Mouse (Mus musculus) embryo, embryonic 9.5 days (tissue): ENCODE results near the gene Tead3.

ENCODE experiments used
- DNase-seq: peaks from one replicate; pipeline ENCODE4 v3.0.0-alpha.2; 2017; ENCODE audit errors: extremely low spot score

The Tead3 gene

GRCm38 (mm10) chr17:28350466-28351352, at the start of gene Tead3:
Tead3 (minus strand) TSS chr17:28350817.
- DNase-seq: peak; percentile 96

- DNase-seq: no peak
Measured at GRCm38 (mm10) chr17:28394994-28395393, 44.4 kb upstream of the Tead3 start.

DNA sequence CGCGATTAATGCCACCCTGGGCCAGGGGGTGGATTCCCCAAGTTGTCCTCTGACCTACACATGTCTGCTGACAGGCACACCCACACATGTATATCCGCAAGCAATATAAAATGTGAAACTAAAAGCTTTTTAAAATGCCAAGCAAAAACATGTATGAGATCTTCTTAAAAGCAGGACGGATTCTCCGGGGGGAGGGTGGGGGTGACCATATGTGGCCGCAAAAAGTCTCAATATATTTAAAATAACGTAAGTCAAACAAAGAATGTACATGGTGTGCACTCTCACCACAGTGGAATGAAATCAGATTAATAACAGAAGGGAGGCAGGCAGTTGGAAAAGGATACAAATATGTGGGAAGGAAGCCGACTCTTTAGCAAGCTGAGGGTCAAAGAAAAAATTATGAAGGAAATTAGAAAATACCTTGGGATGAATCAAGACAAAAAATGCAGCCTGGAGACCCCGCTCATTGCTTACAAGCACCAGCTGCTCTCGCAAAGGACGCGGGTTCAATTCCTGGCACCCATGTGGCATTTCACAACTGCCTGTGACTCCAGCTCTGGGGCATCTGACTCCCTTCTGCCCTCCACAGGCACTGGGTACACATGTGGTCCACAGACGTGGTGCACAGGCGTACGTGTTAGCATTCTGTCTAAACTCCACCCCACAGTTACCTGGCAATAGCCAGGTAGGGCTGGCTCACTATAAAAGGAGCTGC, 43.6 kb upstream of the Tead3 start:
- no peak for DNase-seq

DNA sequence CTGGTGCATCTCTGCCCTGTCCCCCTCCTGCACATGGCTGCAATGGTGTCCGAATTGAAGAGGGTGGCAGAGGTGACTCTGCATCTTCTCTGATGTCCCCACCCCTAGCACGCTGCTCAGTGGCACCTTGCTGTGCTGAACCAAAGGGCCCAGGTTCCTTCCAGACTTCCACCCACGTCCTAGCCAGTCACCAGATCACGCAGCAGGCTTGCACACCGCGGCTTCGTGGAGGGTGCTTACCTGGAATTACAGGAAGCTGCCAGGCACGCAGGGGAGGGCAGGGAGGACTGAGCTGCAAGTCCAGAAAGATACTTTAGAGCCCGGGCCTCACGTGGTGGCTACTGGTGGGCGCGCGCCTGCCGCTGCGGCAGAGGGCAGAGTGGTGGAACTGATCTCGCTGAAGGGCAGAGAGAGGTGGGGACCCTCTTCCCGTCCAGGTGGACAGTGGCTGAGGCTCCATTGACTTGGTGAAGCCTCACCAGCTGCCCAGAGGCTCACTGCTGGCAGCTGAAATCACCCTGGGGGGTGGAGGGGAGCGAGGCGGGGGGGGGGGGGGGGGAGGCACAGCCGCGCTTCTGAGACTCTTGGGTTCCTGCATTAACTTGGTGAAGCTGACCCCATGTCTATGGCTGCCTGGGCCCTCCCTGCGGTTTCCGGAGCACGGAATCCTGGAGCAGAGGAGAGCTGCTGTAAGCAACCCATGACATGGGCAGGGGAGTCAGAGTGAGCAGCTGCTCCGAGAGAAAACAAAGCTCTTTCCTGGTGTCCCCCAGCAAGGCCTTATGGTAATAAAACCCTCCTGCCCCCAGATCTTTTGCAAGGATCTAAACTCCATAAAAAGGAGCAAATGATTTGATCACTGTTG, 41.2 kb upstream of the Tead3 start:
- DNase-seq: peak; percentile 31

- no peak for DNase-seq
Measured at GRCm38 (mm10) chr17:28388534-28388933, 37.9 kb upstream of the Tead3 start.

GRCm38 (mm10) chr17:28386150-28386905, 35.7 kb upstream of the Tead3 start:
- peak; percentile 79 for DNase-seq

DNA sequence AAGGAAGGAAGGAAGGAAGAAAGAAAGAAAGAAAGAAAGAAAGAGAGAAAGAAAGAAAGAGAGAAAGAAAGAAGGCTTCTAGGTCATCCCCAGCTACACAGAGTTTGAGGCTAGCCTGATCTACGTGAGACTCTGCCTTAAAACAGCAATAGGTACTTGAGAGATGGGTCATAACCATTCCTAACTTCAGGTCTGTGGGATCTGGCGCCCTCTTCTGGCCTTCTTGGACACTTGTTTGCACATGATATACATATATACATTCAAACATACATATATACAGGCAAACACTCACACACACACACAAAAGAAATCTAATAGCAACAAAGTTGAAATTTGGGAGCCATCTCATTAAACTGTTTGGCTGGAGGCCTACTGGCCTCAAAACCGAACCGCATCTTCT, 33.7 kb upstream of the Tead3 start:
- DNase-seq: no peak

GRCm38 (mm10) chr17:28380255-28380654, 29.6 kb upstream of the Tead3 start:
- no peak for DNase-seq

GRCm38 (mm10) chr17:28375592-28376061, 25.0 kb upstream of the Tead3 start:
- no peak for DNase-seq

- no peak for DNase-seq
Measured at GRCm38 (mm10) chr17:28374494-28374893, 23.9 kb upstream of the Tead3 start.

DNA sequence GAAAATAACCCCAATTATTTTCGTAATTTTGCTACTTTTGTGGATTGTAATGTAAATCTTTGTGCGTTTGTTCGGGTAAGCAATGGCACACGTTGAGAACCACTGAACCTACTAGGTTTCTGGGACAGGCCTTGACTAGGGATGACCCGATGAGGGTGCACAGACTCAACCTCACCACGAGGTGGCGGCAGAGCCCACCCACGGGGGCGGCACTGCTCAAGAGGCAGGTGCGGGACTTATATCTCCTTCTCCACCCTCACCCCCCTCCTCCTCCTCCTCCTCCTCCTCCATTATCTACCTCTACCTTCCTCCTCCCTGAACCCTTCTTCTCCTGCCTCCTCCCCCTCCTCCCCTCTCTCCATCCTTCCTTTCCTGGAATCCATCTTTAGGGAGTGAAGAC, 23.2 kb upstream of the Tead3 start:
- DNase-seq: peak; percentile 53

GRCm38 (mm10) chr17:28371941-28372340, 21.3 kb upstream of the Tead3 start:
- no peak for DNase-seq

- no peak for DNase-seq
Measured at GRCm38 (mm10) chr17:28371286-28371685, 20.7 kb upstream of the Tead3 start.

DNA sequence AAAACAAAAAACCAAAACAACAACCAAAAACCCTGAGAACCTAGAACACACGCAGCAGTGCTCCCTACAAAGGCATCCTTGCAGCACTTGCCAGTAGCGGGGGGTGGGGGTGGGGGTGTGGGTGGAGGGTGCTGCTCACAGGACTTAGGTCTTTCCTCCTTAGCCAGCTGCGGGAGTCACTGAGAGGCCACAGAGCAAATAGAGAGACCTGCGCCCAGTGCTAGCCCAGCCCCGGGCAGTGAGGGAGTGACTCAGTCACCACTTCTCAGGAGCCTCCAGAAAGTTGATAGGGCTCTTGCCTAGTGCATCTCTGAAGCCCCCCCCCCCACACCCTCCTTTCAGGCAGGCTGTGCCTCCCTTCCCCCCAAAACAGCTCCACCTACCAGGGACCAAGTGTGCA, 18.4 kb upstream of the Tead3 start:
- DNase-seq: no peak

- DNase-seq: peak; percentile 88
Measured at GRCm38 (mm10) chr17:28368449-28368848, 17.8 kb upstream of the Tead3 start.

DNA sequence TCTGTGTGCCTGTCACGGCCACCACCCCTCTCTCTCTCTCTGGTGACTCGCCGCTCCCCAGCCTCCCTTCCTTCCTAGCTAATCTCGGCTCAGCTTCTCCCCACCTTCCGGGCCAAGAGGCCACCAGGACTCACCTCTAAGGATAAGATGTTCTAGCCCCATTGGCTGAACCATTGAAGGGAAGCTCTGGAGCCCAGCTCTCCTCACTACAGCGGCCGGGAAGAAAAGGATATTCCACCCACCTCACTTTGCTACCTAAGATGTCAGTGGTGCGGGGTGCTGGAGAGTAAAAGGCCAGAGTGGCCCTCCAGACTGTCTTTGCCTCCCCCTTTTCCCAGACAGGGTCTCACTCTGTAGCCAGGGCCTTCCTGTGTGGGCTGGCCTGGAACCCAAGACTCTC, 14.5 kb upstream of the Tead3 start, which contains the start of gene Tulp1:
Tulp1 (minus strand) TSS at position 101 of the 400 bp plus-strand sequence.
- DNase-seq: no peak

DNA sequence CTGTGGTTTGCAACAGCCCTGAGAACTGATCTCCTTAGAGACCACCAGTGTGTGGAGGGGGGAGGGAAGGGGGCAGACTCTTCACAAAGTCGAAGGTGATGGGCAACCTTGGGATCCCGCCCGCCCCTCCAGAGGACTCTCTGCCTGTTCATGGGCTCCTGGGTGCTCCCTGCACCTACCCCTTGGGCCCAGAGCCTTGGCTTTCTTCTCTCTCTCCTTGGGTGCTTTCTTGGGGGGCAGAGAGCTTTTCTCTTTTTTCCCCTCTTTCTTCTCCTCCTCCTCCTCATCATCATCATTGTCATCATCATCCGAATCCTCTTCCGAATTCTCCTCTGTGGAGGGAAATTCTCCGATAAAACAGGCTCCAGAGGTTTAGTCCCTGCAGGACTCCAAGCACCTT, 12.9 kb upstream of the Tead3 start:
- no peak for DNase-seq

DNA sequence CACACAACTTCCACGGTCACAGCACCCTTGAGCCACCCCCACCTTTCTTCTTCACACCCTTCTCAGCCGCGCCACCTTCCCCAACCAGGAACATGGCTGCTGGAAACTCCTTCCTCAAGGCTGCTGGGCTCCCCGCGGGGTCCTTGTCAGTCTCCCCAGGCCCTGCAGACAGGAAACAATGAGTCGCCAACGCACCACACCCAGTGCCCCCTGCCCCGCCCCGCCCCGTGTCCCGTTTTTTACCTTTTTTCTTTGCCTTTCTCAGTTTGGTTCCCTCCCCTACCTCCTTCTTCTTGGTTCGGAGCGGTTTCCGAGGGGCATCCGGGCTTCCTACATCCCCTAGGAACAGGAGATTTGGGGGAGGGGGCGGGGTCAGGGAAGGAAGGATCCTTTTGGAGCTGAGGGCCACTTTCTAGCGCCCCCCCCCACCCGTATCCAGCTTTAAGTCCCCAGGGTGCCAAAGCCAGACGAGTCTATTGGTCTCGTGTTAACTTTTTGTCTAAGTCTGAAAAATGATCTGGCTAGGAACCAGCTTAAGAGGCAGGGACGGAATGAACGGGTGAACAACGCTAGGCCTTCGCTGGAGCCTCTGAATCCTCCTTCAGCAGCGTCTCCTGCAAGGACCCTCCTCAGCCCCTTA, 12.2 kb upstream of the Tead3 start:
- DNase-seq: peak; percentile 56

- no peak for DNase-seq
Measured at GRCm38 (mm10) chr17:28361921-28362652, 11.5 kb upstream of the Tead3 start.
